Mouse (Mus musculus) liver, adult 2 months (tissue): ENCODE results near the gene Gdf7.

ENCODE experiments used
- CTCF ChIP-seq: fragments of 200-500 bp; IDR thresholded peaks from 2 replicates; pipeline ENCODE4 v1.5.1; 2011; ENCODE audit warnings: low read depth, low read length, control low read depth
- POLR2A ChIP-seq: fragments of 200-500 bp; IDR thresholded peaks from 2 replicates; pipeline ENCODE4 v1.6.1; 2011; ENCODE audit warnings: low read length, control low read depth; ENCODE audit not compliant: insufficient read depth; ENCODE audit errors: extremely low read depth

- TF ChIP-seq CTCF (no peak), POLR2A (no peak)
Observed at GRCm38 (mm10) chr12:8281225-8282017, 20.3 kb downstream of the Gdf7 start.
